Mouse (Mus musculus) hindbrain, embryonic 12.5 days (tissue): Measurements from ENCODE around the gene Slc2a1. TPM values are rescaled to one million over a fixed set of nuclear protein-coding genes. Genes with fewer than 3 reads are reported as not detected.

Experiments used
- ATAC-seq: fragments of 200-750 bp; cut with Nextera tagmentation; 2 replicates; pipeline ENCODE4 v1.8.0; 2017; ENCODE audit warnings: moderate TSS enrichment; ENCODE audit not compliant: low FRiP score
- H3K27ac ChIP-seq: fragments of 300-500 bp; sonication (generic); 2 replicates; pipeline ENCODE4 v1.5.1; 2016; ENCODE audit warnings: mild to moderate bottlenecking
- H3K27me3 ChIP-seq: fragments of 300-500 bp; sonication (generic); 2 replicates; pipeline ENCODE4 v1.6.1; 2016; ENCODE audit warnings: mild to moderate bottlenecking
- H3K36me3 ChIP-seq: fragments of 300-500 bp; sonication (generic); 2 replicates; pipeline ENCODE4 v1.6.1; 2016; ENCODE audit warnings: mild to moderate bottlenecking
- H3K4me1 ChIP-seq: fragments of 300-500 bp; sonication (generic); 2 replicates; pipeline ENCODE4 v1.6.1; 2016
- H3K4me2 ChIP-seq: fragments of 300-500 bp; sonication (generic); replicated peaks from 2 replicates; pipeline ENCODE4 v1.6.1; 2016; ENCODE audit warnings: mild to moderate bottlenecking
- H3K4me3 ChIP-seq: fragments of 300-500 bp; sonication (generic); 2 replicates; pipeline ENCODE4 v1.5.1; 2016; ENCODE audit warnings: mild to moderate bottlenecking
- H3K9ac ChIP-seq: fragments of 300-500 bp; sonication (generic); 2 replicates; pipeline ENCODE4 v1.6.1; 2016; ENCODE audit warnings: mild to moderate bottlenecking, moderate library complexity
- H3K9me3 ChIP-seq: fragments of 300-500 bp; sonication (generic); replicated peaks from 2 replicates; pipeline ENCODE4 v1.6.1; 2016; ENCODE audit warnings: mild to moderate bottlenecking
- WGBS: fragments of 180-500 bp; shearing (Covaris S2); methylation state at CpG from one replicate; pipeline ENCODE4 v1.1.7; 2016; 5-methylcytosine and 5-hydroxymethylcytosine counted together
- polyA plus RNA-seq: library from polyadenylated mRNA; unstranded; fragments of >200 nt; fragmentation: Nextera tagmentation; extraction: Ambion mirVana; gene quantifications from 2 replicates; pipeline ENCODE4 v1.2.1, GENCODE M21; 2016

Slc2a1 gene
- polyA plus RNA-seq = 103 and 112 TPM in 2 replicates

- Histone ChIP-seq H3K4me2 (peak within 1 kb of the TSS; percentile 68), H3K4me1 (peaks cover 46% of the 10 kb centered on the region), H3K9ac (peak within 1 kb of the TSS; percentile 88), H3K9me3 (no peaks in the 10 kb centered on the region), H3K4me3 (peak within 1 kb of the TSS; percentile 81), H3K36me3 (no peaks in the 10 kb centered on the region; the same call in 1 of the 2 replicates), H3K27ac (peak within 1 kb of the TSS; percentile 96), H3K27me3 (no peaks in the 10 kb centered on the region)
- peak; percentile 93 for ATAC-seq
- WGBS = under 1% methylated on average over 87 of the region's 88 CpGs
Observed at GRCm38 (mm10) chr4:119108495-119109408, at the start of gene Slc2a1. TSS of gene Slc2a1 (plus strand) at chr4:119108711.

- ATAC-seq = no peak
- Histone ChIP-seq H3K4me2 (no peak overlapping the region), H3K9ac (no peak overlapping the region), H3K27ac (no peak overlapping the region), H3K36me3 (no peaks in the 10 kb centered on the region), H3K4me3 (no peak overlapping the region), H3K9me3 (no peaks in the 10 kb centered on the region), H3K27me3 (peaks cover 6% of the 10 kb centered on the region; the same call in 1 of the 2 replicates), H3K4me1 (peaks cover 11% of the 10 kb centered on the region)
- 83% methylated on average over 3 of the region's 3 CpGs for WGBS
Observed at GRCm38 (mm10) chr4:119066791-119067190, 41.7 kb upstream of the Slc2a1 start.

- Histone ChIP-seq H3K4me3 (no peak overlapping the region), H3K27ac (no peak overlapping the region), H3K9ac (no peak overlapping the region), H3K36me3 (no peaks in the 10 kb centered on the region), H3K4me1 (peaks cover 15% of the 10 kb centered on the region), H3K4me2 (no peak overlapping the region), H3K9me3 (no peaks in the 10 kb centered on the region), H3K27me3 (peaks cover 10% of the 10 kb centered on the region; the same call in 1 of the 2 replicates)
- 80% methylated on average over 2 of the region's 2 CpGs for WGBS
- ATAC-seq = no peak
Observed at GRCm38 (mm10) chr4:119067204-119067603, 41.3 kb upstream of the Slc2a1 start.

- Histone ChIP-seq H3K4me3 (no peak overlapping the region), H3K4me1 (peaks cover 31% of the 10 kb centered on the region), H3K4me2 (no peak overlapping the region), H3K27me3 (peaks cover 18% of the 10 kb centered on the region; the same call in 1 of the 2 replicates), H3K36me3 (no peaks in the 10 kb centered on the region), H3K27ac (no peak overlapping the region), H3K9ac (no peak overlapping the region), H3K9me3 (no peaks in the 10 kb centered on the region)
- no peak for ATAC-seq
- 65% methylated on average over 6 of the region's 6 CpGs for WGBS
Observed at GRCm38 (mm10) chr4:119068918-119069317, 39.6 kb upstream of the Slc2a1 start.

- H3K36me3 ChIP-seq = no peaks in the 10 kb centered on the region
- H3K9me3 ChIP-seq = no peaks in the 10 kb centered on the region
- no peak overlapping the region for H3K4me2 ChIP-seq
- H3K4me3 ChIP-seq = no peak overlapping the region
- 36% methylated on average over 1 of the region's 1 CpGs for WGBS
- no peak overlapping the region for H3K27ac ChIP-seq
- H3K27me3 ChIP-seq = peaks cover 23% of the 10 kb centered on the region
- no peak overlapping the region for H3K9ac ChIP-seq
- peaks cover 32% of the 10 kb centered on the region for H3K4me1 ChIP-seq
- no peak for ATAC-seq
Observed at GRCm38 (mm10) chr4:119070181-119070580, 38.3 kb upstream of the Slc2a1 start.

GRCm38 (mm10) chr4:119070959-119071647, 37.4 kb upstream of the Slc2a1 start:
- ATAC-seq = no peak
- Histone ChIP-seq H3K36me3 (no peaks in the 10 kb centered on the region), H3K4me1 (peaks cover 34% of the 10 kb centered on the region), H3K27ac (no peak overlapping the region), H3K4me3 (no peak overlapping the region), H3K27me3 (peaks cover 23% of the 10 kb centered on the region), H3K9me3 (no peaks in the 10 kb centered on the region), H3K4me2 (peak overlapping the region; percentile 49), H3K9ac (no peak overlapping the region)
- 18% methylated on average over 16 of the region's 16 CpGs for WGBS

GRCm38 (mm10) chr4:119071648-119072362, 36.7 kb upstream of the Slc2a1 start:
- H3K9me3 ChIP-seq = no peaks in the 10 kb centered on the region
- ATAC-seq = no peak
- no peak overlapping the region for H3K27ac ChIP-seq
- no peaks in the 10 kb centered on the region for H3K36me3 ChIP-seq
- no peak overlapping the region for H3K4me3 ChIP-seq
- 4% methylated on average over 19 of the region's 19 CpGs for WGBS
- H3K4me1 ChIP-seq = peaks cover 34% of the 10 kb centered on the region
- H3K4me2 ChIP-seq = peak overlapping the region; percentile 49
- H3K9ac ChIP-seq = no peak overlapping the region
- H3K27me3 ChIP-seq = peaks cover 23% of the 10 kb centered on the region

GRCm38 (mm10) chr4:119072363-119072940, 36.1 kb upstream of the Slc2a1 start:
- 9% methylated on average over 19 of the region's 19 CpGs for WGBS
- no peaks in the 10 kb centered on the region for H3K36me3 ChIP-seq
- H3K4me3 ChIP-seq = peak overlapping the region; percentile 20; the same call in 1 of the 2 replicates
- H3K9ac ChIP-seq = peak overlapping the region; percentile 44; the same call in 1 of the 2 replicates
- peaks cover 23% of the 10 kb centered on the region for H3K27me3 ChIP-seq
- H3K4me1 ChIP-seq = peaks cover 34% of the 10 kb centered on the region
- ATAC-seq = no peak
- no peaks in the 10 kb centered on the region for H3K9me3 ChIP-seq
- H3K4me2 ChIP-seq = peak overlapping the region; percentile 49
- H3K27ac ChIP-seq = no peak overlapping the region

GRCm38 (mm10) chr4:119072941-119073451, 35.5 kb upstream of the Slc2a1 start:
- peak overlapping the region; percentile 49 for H3K27ac ChIP-seq
- peak overlapping the region; percentile 20 for H3K4me3 ChIP-seq
- H3K36me3 ChIP-seq = no peaks in the 10 kb centered on the region
- H3K4me2 ChIP-seq = peak overlapping the region; percentile 49
- peaks cover 34% of the 10 kb centered on the region for H3K4me1 ChIP-seq
- peak; percentile 46 for ATAC-seq
- peaks cover 23% of the 10 kb centered on the region for H3K27me3 ChIP-seq
- 4% methylated on average over 26 of the region's 28 CpGs for WGBS
- peak overlapping the region; percentile 44; the same call in 1 of the 2 replicates for H3K9ac ChIP-seq
- no peaks in the 10 kb centered on the region for H3K9me3 ChIP-seq

DNA sequence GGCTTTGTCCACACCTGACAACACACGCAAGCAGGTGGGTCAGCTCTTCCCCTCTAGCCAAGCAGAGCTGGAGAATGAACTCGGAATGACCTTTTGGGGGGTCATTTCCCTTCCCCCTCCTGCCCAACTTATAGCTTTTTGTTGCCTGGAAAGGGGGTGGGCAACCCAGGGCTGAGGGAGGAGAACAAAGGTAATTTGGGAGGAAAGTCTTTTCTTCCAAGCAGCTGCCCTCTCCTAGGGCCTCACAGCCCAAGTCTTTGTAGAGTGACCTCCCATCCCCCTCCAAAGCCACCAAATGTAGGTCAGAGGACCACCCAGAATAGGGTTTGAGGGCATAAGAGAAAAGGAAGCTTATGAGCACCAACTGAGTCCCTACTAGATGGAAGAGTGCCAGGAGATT, 34.9 kb upstream of the Slc2a1 start:
- H3K27ac ChIP-seq = 0 out of 2 replicates have a peak overlapping the region, but pooled peaks have one; percentile 49
- no peak overlapping the region for H3K9ac ChIP-seq
- no peaks in the 10 kb centered on the region for H3K9me3 ChIP-seq
- peaks cover 34% of the 10 kb centered on the region for H3K4me1 ChIP-seq
- H3K27me3 ChIP-seq = peaks cover 23% of the 10 kb centered on the region
- no peak overlapping the region for H3K4me3 ChIP-seq
- no peaks in the 10 kb centered on the region for H3K36me3 ChIP-seq
- no peak overlapping the region for H3K4me2 ChIP-seq
- WGBS = 19% methylated on average over 2 of the region's 2 CpGs
- 0 out of 2 replicates have a peak, but pooled peaks have one; percentile 1 for ATAC-seq

DNA sequence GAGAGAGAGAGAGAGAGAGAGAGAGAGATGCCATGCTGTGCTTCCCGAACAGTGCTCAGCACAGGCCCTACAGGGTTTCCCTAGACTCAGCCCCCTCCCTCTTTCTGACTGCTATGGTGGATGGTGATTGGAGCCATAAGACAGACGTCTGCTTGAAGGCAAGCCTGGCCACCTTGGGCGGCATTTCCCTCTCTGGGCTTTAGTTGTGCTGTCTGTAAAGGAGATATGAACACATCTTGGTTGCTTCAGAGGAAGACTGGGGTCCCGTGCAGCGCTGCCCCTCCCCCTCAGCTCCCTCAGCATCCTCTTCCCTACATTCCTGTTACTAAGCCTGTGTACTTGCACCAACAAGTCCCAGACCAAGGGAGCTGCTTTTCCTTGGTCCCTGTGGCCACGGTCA, 33.9 kb upstream of the Slc2a1 start:
- WGBS = 27% methylated on average over 5 of the region's 6 CpGs
- no peak overlapping the region for H3K4me3 ChIP-seq
- H3K27me3 ChIP-seq = peaks cover 23% of the 10 kb centered on the region
- no peaks in the 10 kb centered on the region for H3K36me3 ChIP-seq
- ATAC-seq = no peak
- no peak overlapping the region for H3K4me2 ChIP-seq
- no peak overlapping the region for H3K27ac ChIP-seq
- no peak overlapping the region for H3K9ac ChIP-seq
- H3K9me3 ChIP-seq = no peaks in the 10 kb centered on the region
- peaks cover 34% of the 10 kb centered on the region for H3K4me1 ChIP-seq
